Mouse (Mus musculus): Measurements from ENCODE around the gene Sfxn3. TPM values are rescaled to one million over a fixed set of nuclear protein-coding genes. Genes with fewer than 3 reads are reported as not detected.
A peak's percentile ranks its signal among the peaks of the same experiment; 100 is the strongest.

Gene Sfxn3
- total and polyA plus RNA-seq, 3 experiments, result 5.0 to 10.6 TPM; not detected in 1

GRCm38 (mm10) chr19:45076586-45077510, 29.5 kb downstream of the Sfxn3 start:
- H3K4me1 ChIP-seq (ENCODE audit: control insufficient read depth in 1 of 2, insufficient read depth in 2 of 2, low read length in 2 of 2), result peaks cover 0 to 31% of the 10 kb centered on the region in 2 experiments; a peak in 2 of 4 replicates

GRCm38 (mm10) chr19:45077742-45078645, 30.7 kb downstream of the Sfxn3 start:
- Histone ChIP-seq H3K36me3 (ENCODE audit: control insufficient read depth in 1 of 2, insufficient read depth in 2 of 2, low read length in 2 of 2) (peaks cover 0 to 17% of the 10 kb centered on the region in 2 experiments; a peak in 2 of 4 replicates), H3K27me3 (ENCODE audit: control insufficient read depth in 1 of 2, insufficient read depth in 2 of 2, low read length in 2 of 2) (peaks cover 0 to 6% of the 10 kb centered on the region in 2 experiments; a peak in 1 of 4 replicates), H3K27ac (ENCODE audit: control insufficient read depth, low read depth, low read length) (no peak overlapping the region), H3K9ac (ENCODE audit: control insufficient read depth, low read depth, low read length, poor library complexity, severe bottlenecking) (no peak overlapping the region), H3K4me3 (ENCODE audit: control insufficient read depth in 1 of 2, insufficient read depth in 1 of 2, low read depth in 2 of 2, low read length in 2 of 2) (no peak overlapping the region), H3K79me2 (ENCODE audit: control insufficient read depth, insufficient read depth, low read length, poor library complexity) (peaks cover 5% of the 10 kb centered on the region; the same call in 1 of the 2 replicates), H3K4me1 (ENCODE audit: control insufficient read depth in 1 of 2, insufficient read depth in 2 of 2, low read length in 2 of 2) (peaks cover 0 to 31% of the 10 kb centered on the region in 2 experiments; a peak in 2 of 4 replicates), H3K9me3 (replicated peaks; ENCODE audit: insufficient read depth, low read length) (no peaks in the 10 kb centered on the region)
- TF ChIP-seq CHD2 (IDR thresholded peaks at IDR 0.05; ENCODE audit: low read length), result no peak
- no peak for DNase-seq (ENCODE audit: low read depth, low spot score)

More at GRCm38 (mm10) chr19:45076586-45077510, 29.5 kb downstream of the Sfxn3 start:
- H3K4me3 ChIP-seq (ENCODE audit: control insufficient read depth in 1 of 2, insufficient read depth in 1 of 2, low read depth in 2 of 2, low read length in 2 of 2), result peak overlapping the region; percentile 56 to 77
- peaks cover 5% of the 10 kb centered on the region; the same call in 1 of the 2 replicates for H3K79me2 ChIP-seq (ENCODE audit: control insufficient read depth, insufficient read depth, low read length, poor library complexity)
- H3K27ac ChIP-seq (ENCODE audit: control insufficient read depth, low read depth, low read length), result no peak overlapping the region
- no peaks in the 10 kb centered on the region for H3K9me3 ChIP-seq (replicated peaks; ENCODE audit: insufficient read depth, low read length)
- peak overlapping the region; percentile 50 for H3K9ac ChIP-seq (ENCODE audit: control insufficient read depth, low read depth, low read length, poor library complexity, severe bottlenecking)
- peaks cover 0 to 6% of the 10 kb centered on the region in 2 experiments; a peak in 1 of 4 replicates for H3K27me3 ChIP-seq (ENCODE audit: control insufficient read depth in 1 of 2, insufficient read depth in 2 of 2, low read length in 2 of 2)
- peak; percentile 82 for DNase-seq (ENCODE audit: low read depth, low spot score)
- TF ChIP-seq MYC (IDR thresholded peaks at IDR 0.05; ENCODE audit: low read depth, low read length) (no peak), CHD2 (IDR thresholded peaks at IDR 0.05; ENCODE audit: low read length) (no peak), ZKSCAN1 (IDR thresholded peaks at IDR 0.05; ENCODE audit: low read depth, low read length) (no peak), NRF1 (IDR thresholded peaks at IDR 0.05; ENCODE audit: insufficient read depth, low read depth, low read length, poor library complexity, severe bottlenecking) (peak; percentile 42; the same call in 1 of the 2 replicates), TBP (IDR thresholded peaks at IDR 0.05; ENCODE audit: low read depth, low read length) (no peak), TAL1 (IDR thresholded peaks at IDR 0.05; ENCODE audit: low read length) (peak; percentile 79), MXI1 (IDR thresholded peaks at IDR 0.05; ENCODE audit: low read depth, low read length) (no peak; the same call in 1 of the 2 replicates), CTCF (IDR thresholded peaks at IDR 0.05 in 2 of 3, conservative IDR thresholded peaks at IDR 0.05 in 1 of 3; ENCODE audit: control insufficient read depth in 1 of 3, insufficient read depth in 1 of 3, low read depth in 2 of 3, low read length in 3 of 3, poor library complexity in 1 of 3, severe bottlenecking in 1 of 3) (peak in 2 of 3 experiments; percentile 60 to 74; a peak in 5 of 6 replicates), TCF12 (IDR thresholded peaks at IDR 0.05; ENCODE audit: low read depth, low read length) (peak; percentile 19; the same call in 1 of the 2 replicates), MYB (IDR thresholded peaks at IDR 0.05; ENCODE audit: low read depth, low read length) (no peak), POLR2A (IDR thresholded peaks at IDR 0.05; ENCODE audit: control insufficient read depth in 1 of 2, insufficient read depth in 1 of 2, low read depth in 1 of 2, low read length in 2 of 2, poor library complexity in 1 of 2) (peak in 1 of 2 experiments; percentile 32; a peak in 1 of 4 replicates)
- H3K36me3 ChIP-seq (ENCODE audit: control insufficient read depth in 1 of 2, insufficient read depth in 2 of 2, low read length in 2 of 2), result peaks cover 0 to 17% of the 10 kb centered on the region in 2 experiments; a peak in 2 of 4 replicates

Data from MEL (cell line).